Mouse (Mus musculus) liver, adult 2 months (tissue): Measurements from ENCODE around the gene Cks1b.

Experiments used
- CTCF ChIP-seq: fragments of 200-500 bp; IDR thresholded peaks from 2 replicates; pipeline ENCODE4 v1.5.1; 2011; ENCODE audit warnings: low read depth, low read length, control low read depth
- POLR2A ChIP-seq: fragments of 200-500 bp; IDR thresholded peaks from 2 replicates; pipeline ENCODE4 v1.6.1; 2011; ENCODE audit warnings: low read length, control low read depth; ENCODE audit not compliant: insufficient read depth; ENCODE audit errors: extremely low read depth

DNA sequence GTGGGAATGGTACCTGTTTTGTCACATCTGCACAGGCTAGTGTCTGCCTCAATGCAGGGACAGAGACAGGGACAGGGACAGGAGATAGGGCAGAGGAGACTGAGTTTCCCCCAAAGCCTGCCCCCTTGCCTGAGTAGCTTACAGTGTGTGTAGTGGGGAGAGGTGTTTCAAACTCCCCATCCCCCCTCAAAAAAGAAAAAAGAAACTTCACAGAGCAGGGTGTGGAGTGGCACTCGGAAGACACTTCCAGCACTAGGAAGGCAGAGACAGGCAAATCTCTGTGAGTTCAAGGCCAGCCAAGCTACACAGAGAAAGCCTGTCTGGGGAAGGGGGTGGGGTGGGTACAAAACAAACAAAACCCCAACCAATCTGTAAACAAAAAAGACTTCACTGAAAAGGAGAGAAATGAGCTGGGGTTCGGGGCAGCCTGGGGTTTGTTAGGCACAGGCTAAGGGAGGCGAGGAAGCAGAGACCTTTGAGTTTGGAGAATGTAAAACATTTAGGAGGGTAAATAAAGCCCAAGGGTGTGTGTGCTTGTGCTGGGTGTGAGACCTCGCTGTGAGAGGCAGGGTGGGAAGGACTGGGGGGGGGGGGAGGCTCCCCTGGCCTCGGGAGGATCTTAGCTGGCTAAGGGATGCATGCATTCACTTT lies 44.5 kb downstream of the Cks1b start:
- TF ChIP-seq POLR2A (no peak), CTCF (no peak)
